Mouse (Mus musculus) lung, postnatal 0 days (tissue): Measurements from ENCODE around the gene Mroh7. TPM values are rescaled to one million over a fixed set of nuclear protein-coding genes. Genes with fewer than 3 reads are reported as not detected.

Experiments used
- ATAC-seq: fragments of 200-750 bp; cut with Nextera tagmentation; 2 replicates; pipeline ENCODE4 v1.8.0; 2017; ENCODE audit warnings: moderate library complexity
- DNase-seq: peaks from one replicate; pipeline ENCODE4 v3.0.0-alpha.2; 2016; ENCODE audit warnings: low spot score
- H3K27ac ChIP-seq: fragments of 300-500 bp; sonication (generic); 2 replicates; pipeline ENCODE4 v1.5.1; 2014; ENCODE audit warnings: antibody characterized with exemption, mild to moderate bottlenecking, low read length, mixed read lengths
- H3K27me3 ChIP-seq: fragments of 300-500 bp; sonication (generic); replicated peaks from 2 replicates; pipeline ENCODE4 v1.6.1; 2014; ENCODE audit warnings: low read length, mixed read lengths; ENCODE audit not compliant: insufficient read depth
- H3K36me3 ChIP-seq: fragments of 300-500 bp; sonication (generic); 2 replicates; pipeline ENCODE4 v1.6.1; 2014; ENCODE audit warnings: low read length, mixed read lengths; ENCODE audit not compliant: insufficient read depth
- H3K4me1 ChIP-seq: fragments of 300-500 bp; sonication (generic); 2 replicates; pipeline ENCODE4 v1.6.1; 2014; ENCODE audit warnings: antibody characterized with exemption, low read depth, low read length, mixed read lengths; ENCODE audit not compliant: insufficient read depth
- H3K4me2 ChIP-seq: fragments of 300-500 bp; sonication (generic); replicated peaks from 2 replicates; pipeline ENCODE4 v1.6.1; 2014; ENCODE audit warnings: low read depth, mild to moderate bottlenecking, low read length, moderate library complexity, mixed read lengths
- H3K4me3 ChIP-seq: fragments of 300-500 bp; sonication (generic); 2 replicates; pipeline ENCODE4 v1.5.1; 2014; ENCODE audit warnings: low read depth, low read length
- H3K9ac ChIP-seq: fragments of 300-500 bp; sonication (generic); replicated peaks from 2 replicates; pipeline ENCODE4 v1.6.1; 2014; ENCODE audit warnings: low read depth, mild to moderate bottlenecking
- H3K9me3 ChIP-seq: fragments of 300-500 bp; sonication (generic); 2 replicates; pipeline ENCODE4 v1.6.1; 2016; ENCODE audit warnings: low read length, mixed read lengths
- CTCF ChIP-seq: IDR thresholded peaks from 2 replicates; pipeline ENCODE4 v1.5.1; 2016; ENCODE audit warnings: antibody characterized with exemption, mild to moderate bottlenecking
- EP300 ChIP-seq: IDR thresholded peaks from 2 replicates; pipeline ENCODE4 v1.6.1; 2016; ENCODE audit warnings: antibody characterized with exemption, mild to moderate bottlenecking, control low read depth
- WGBS: fragments of 180-500 bp; shearing (Covaris S2); extraction: QIAGEN DNeasy Blood & Tissue Kit; methylation state at CpG from one replicate; pipeline ENCODE4 v1.1.7; 2014; 5-methylcytosine and 5-hydroxymethylcytosine counted together
- polyA plus RNA-seq: library from polyadenylated mRNA; unstranded; fragments of >200 nt; fragmentation: Nextera tagmentation; extraction: Ambion mirVana; gene quantifications from 2 replicates; pipeline ENCODE4 v1.2.1, GENCODE M21; 2015

The Mroh7 gene
- polyA plus RNA-seq, 1 experiment from 2014 or later, result 0.43 TPM

- peak within 1 kb of the TSS; percentile 81 for H3K4me2 ChIP-seq
- TF ChIP-seq CTCF, result no peak
- peak; percentile 54; the same call in 1 of the 2 replicates for TF ChIP-seq EP300
- no peak within 1 kb of the TSS for H3K27ac ChIP-seq
- H3K9ac ChIP-seq, result peak within 1 kb of the TSS; percentile 60
- DNase-seq (peak; percentile 98), ATAC-seq (peak; percentile 100)
- peaks cover 6% of the 10 kb centered on the region; the same call in 1 of the 2 replicates for H3K4me1 ChIP-seq
- H3K36me3 ChIP-seq, result no peaks in the 10 kb centered on the region
- H3K27me3 ChIP-seq, result no peaks in the 10 kb centered on the region
- H3K9me3 ChIP-seq, result no peaks in the 10 kb centered on the region
- WGBS, result 3% methylated on average over 40 of the region's 40 CpGs
- H3K4me3 ChIP-seq, result peak within 1 kb of the TSS; percentile 51
Observed at GRCm38 (mm10) chr4:106650833-106651527, 79.7 kb downstream of the Mroh7 start, which contains the start of gene Pars2. Gene Pars2, plus strand, starts transcription at chr4:106651069.

- TF ChIP-seq CTCF (no peak), EP300 (no peak)
- Histone ChIP-seq H3K4me1 (peaks cover 14% of the 10 kb centered on the region; the same call in 1 of the 2 replicates), H3K36me3 (no peaks in the 10 kb centered on the region), H3K27me3 (no peaks in the 10 kb centered on the region), H3K27ac (no peak overlapping the region), H3K9ac (no peak overlapping the region), H3K4me3 (no peak overlapping the region), H3K4me2 (no peak overlapping the region), H3K9me3 (no peaks in the 10 kb centered on the region)
- ATAC-seq (no peak), DNase-seq (no peak)
- 84% methylated on average over 6 of the region's 6 CpGs for WGBS
Observed at GRCm38 (mm10) chr4:106647137-106647536, 83.6 kb downstream of the Mroh7 start.

- DNase-seq, result no peak
- H3K27me3 ChIP-seq, result no peaks in the 10 kb centered on the region
- WGBS, result 69% methylated on average over 5 of the region's 5 CpGs
Observed at GRCm38 (mm10) chr4:106645797-106646196, 84.9 kb downstream of the Mroh7 start.

DNA sequence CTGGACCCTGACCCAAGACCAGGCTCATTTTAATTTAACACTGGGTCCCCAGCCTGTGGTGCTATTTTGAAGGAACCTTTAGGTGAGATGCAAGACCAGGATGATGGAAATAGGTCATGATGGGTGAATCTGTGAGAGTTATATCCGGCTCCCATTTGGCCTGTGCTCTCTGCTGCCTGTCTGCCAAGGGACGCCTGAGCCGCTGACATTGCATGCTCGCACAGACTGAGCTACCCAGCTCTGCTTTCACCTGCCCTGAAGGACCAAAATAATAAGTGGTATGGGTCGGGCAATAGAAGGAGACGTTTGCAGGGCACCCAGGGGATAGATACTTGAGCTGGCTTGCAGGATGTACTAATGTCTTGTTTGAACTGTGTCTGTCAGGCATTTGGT is 86.5 kb downstream of the Mroh7 start:
- Histone ChIP-seq H3K27ac (no peak overlapping the region), H3K4me1 (peaks cover 7% of the 10 kb centered on the region; the same call in 1 of the 2 replicates), H3K9ac (no peak overlapping the region), H3K4me2 (no peak overlapping the region), H3K27me3 (no peaks in the 10 kb centered on the region), H3K9me3 (no peaks in the 10 kb centered on the region), H3K36me3 (no peaks in the 10 kb centered on the region), H3K4me3 (no peak overlapping the region)
- TF ChIP-seq CTCF, result no peak
- TF ChIP-seq EP300, result no peak
- ATAC-seq (no peak), DNase-seq (no peak)
- WGBS, result 38% methylated on average over 6 of the region's 6 CpGs

More at GRCm38 (mm10) chr4:106645797-106646196, 84.9 kb downstream of the Mroh7 start:
- Histone ChIP-seq H3K27ac (no peak overlapping the region), H3K4me2 (no peak overlapping the region), H3K9me3 (no peaks in the 10 kb centered on the region), H3K36me3 (no peaks in the 10 kb centered on the region), H3K4me3 (no peak overlapping the region), H3K4me1 (peaks cover 7% of the 10 kb centered on the region; the same call in 1 of the 2 replicates), H3K9ac (no peak overlapping the region)
- ATAC-seq, result no peak
- TF ChIP-seq CTCF (no peak), EP300 (no peak)

- DNase-seq, result no peak
- no peaks in the 10 kb centered on the region for H3K27me3 ChIP-seq
- 14% methylated on average over 6 of the region's 8 CpGs for WGBS
- H3K27ac ChIP-seq, result no peak overlapping the region
- no peak for ATAC-seq
- no peaks in the 10 kb centered on the region for H3K9me3 ChIP-seq
- H3K4me1 ChIP-seq, result peaks cover 7% of the 10 kb centered on the region; the same call in 1 of the 2 replicates
- no peak overlapping the region for H3K4me2 ChIP-seq
- H3K36me3 ChIP-seq, result no peaks in the 10 kb centered on the region
- H3K9ac ChIP-seq, result no peak overlapping the region
- no peak overlapping the region for H3K4me3 ChIP-seq
- no peak for TF ChIP-seq CTCF
- TF ChIP-seq EP300, result no peak
Observed at GRCm38 (mm10) chr4:106643483-106644217, 87.1 kb downstream of the Mroh7 start.

DNA sequence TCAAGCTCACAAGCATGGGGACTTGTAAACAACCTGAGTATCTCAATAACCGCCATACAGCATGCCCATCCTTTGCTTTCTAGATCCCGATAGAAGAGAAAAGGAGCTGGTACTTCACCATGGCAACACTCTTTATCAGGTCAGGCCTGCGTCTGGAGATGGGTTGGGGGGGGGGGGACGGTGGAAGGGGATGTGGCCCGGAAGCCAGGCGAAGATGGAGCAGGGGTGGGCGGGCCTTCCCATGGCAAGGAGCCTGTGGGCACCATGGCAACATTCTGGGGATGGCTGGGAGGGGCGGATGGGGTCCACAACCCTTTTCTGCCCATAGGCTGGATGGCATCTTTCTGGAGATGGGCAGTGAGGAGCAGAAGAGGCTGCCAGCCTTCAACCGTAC is 96.6 kb downstream of the Mroh7 start:
- Histone ChIP-seq H3K4me1 (no peaks in the 10 kb centered on the region), H3K27ac (no peak overlapping the region), H3K36me3 (no peaks in the 10 kb centered on the region), H3K27me3 (no peaks in the 10 kb centered on the region), H3K9me3 (no peaks in the 10 kb centered on the region), H3K9ac (no peak overlapping the region), H3K4me3 (no peak overlapping the region), H3K4me2 (no peak overlapping the region)
- WGBS, result 45% methylated on average over 8 of the region's 9 CpGs
- no peak for ATAC-seq
- no peak for DNase-seq
- TF ChIP-seq CTCF (no peak), EP300 (no peak)
